Mouse (Mus musculus): ENCODE results near the gene Unc13b.
A peak's percentile ranks its signal among the peaks of the same experiment; 100 is the strongest.
"Not testable (repeated sequence)": the region's sequence is repeated elsewhere in the genome, so short reads cannot be mapped to it uniquely, and the experiment has no call there.

The Unc13b gene

DNA sequence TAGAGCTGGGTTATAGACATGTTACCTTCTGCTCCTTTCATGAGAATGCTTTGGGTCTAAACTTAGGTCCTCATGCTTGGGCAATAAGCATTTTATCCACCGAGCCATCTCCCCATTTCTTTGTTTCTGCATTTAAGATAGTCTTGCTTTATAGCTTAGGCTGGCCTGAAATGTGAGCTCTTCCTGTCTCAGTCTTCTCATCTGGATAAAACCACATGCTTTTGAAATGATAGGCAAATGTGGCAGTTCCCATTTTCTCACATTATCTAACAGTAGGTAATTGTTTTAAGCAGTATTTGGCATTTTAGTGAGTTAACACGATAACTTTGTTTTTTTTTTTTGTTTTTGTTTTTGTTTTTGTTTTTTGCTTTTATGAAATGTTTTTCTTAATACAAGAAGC, 31.2 kb downstream of the Unc13b start:
- no peak for DNase-seq (ENCODE audit: extremely low read depth, low read depth)

DNA sequence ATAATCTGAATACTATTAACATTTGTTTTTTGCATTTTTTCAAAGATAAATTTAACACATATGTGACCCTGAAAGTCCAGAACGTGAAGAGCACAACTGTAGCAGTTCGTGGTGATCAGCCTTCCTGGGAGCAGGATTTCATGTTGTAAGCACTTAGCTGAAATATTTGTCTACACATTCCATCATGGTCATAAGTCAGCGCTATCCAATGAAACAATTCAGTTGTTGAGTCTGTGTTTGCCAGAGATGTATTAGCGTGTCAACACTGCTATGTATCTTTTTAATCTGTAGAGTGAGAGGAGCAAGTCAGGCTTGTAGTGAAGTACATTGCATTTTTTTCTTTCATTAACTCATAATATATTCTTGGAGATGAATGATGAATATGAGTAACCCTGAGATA, 32.4 kb downstream of the Unc13b start:
- DNase-seq (ENCODE audit: extremely low read depth, low read depth) = no peak

GRCm38 (mm10) chr4:43113491-43113890, 54.7 kb downstream of the Unc13b start:
- peak; percentile 41 for DNase-seq (ENCODE audit: extremely low read depth, low read depth)

DNA sequence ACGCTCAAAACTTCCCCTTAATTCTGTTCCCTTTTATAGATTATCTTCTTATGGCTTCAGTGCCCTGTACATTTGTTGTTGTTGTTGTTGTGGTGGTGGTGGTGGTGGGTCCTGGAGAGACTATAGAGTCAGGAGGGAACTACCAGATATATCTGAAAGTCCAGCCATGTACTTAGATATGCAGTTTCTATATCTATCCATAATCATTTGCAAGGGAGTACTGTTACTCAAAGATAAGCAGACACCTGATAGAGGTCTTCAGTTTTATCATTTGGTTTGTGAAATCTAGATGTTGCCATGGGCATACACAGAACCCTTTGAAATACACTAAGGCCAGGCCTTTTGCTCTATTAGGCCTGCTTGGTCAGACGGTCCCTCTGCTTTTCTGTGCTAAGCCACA, 55.8 kb downstream of the Unc13b start:
- no peak for DNase-seq (ENCODE audit: extremely low read depth, low read depth)

DNA sequence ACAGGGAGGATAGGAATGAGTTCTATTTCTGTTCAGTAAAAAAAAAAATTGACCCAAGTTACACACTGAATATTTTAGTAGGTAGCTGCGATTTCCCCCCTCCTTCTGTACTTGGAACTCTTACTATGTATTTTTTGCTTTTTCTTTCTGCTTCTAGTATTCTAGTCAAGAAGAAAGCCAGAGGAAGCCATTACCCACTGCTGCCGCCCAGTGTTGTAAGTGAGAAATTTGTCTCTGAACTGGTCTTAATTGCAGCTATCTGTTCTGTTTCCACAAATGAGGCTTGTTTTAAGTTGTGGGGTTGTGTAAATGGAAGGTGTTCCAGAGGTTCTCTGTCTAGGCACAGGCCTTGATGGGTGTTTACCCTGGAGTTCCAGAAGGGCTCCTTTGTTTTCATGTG, 56.2 kb downstream of the Unc13b start:
- DNase-seq (ENCODE audit: extremely low read depth, low read depth) = peak; percentile 41

GRCm38 (mm10) chr4:43116249-43116648, 57.5 kb downstream of the Unc13b start:
- no peak for DNase-seq (ENCODE audit: extremely low read depth, low read depth)

- DNase-seq (ENCODE audit: extremely low read depth, low read depth) = no peak
Observed at GRCm38 (mm10) chr4:43129750-43130149, 71.0 kb downstream of the Unc13b start.

GRCm38 (mm10) chr4:43142610-43143009, 83.9 kb downstream of the Unc13b start:
- no peak for DNase-seq (ENCODE audit: extremely low read depth, low read depth)

DNA sequence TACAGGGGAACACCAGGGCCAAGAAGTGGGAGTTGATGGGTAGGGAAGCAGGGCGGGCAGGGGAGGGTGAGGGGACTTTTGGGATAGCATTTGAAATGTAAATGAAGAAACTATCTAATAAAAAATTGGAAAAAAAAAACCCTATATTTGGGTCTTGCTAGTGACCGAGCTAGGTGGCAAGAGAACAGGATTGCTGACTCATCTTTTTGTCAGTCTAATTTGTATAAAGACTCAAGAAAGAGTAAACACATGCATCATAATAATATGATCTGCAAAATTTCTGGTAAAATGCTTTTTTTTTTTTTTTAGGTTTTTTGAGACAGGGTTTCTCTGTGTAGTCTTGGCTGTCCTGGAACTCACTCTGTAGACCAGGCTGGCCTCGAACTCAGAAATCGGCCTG, 93.7 kb downstream of the Unc13b start:
- not testable (repeated sequence) for DNase-seq (ENCODE audit: extremely low read depth, low read depth)

DNA sequence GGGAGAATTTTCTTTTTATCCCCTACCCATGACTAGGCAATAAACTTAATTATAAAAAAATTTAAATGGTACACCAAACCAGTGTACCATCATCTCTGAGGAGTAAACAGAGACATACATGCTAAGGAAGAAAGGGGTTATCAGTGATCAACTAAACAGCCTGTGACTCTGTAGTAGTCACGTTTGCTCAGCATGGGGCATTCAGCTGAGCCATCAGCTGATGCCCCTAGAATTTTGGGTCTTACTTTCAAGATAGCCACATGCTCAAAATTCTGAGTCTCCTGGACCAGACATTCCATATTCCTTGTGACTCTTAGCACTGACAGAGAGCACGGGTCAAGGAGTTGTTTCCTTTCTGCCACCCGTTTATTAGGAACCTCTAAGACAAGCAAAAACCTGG, 101.3 kb downstream of the Unc13b start:
- no peak for DNase-seq (ENCODE audit: extremely low read depth, low read depth)

GRCm38 (mm10) chr4:43161124-43161657, 102.4 kb downstream of the Unc13b start:
- DNase-seq (ENCODE audit: extremely low read depth, low read depth) = no peak

- peak; percentile 19 for DNase-seq (ENCODE audit: extremely low read depth, low read depth)
Observed at GRCm38 (mm10) chr4:43163205-43163604, 104.5 kb downstream of the Unc13b start.

- peak; percentile 53 for DNase-seq (ENCODE audit: extremely low read depth, low read depth)
Observed at GRCm38 (mm10) chr4:43165403-43166005, 106.8 kb downstream of the Unc13b start.

- DNase-seq (ENCODE audit: extremely low read depth, low read depth) = no peak
Observed at GRCm38 (mm10) chr4:43170028-43170427, 111.3 kb downstream of the Unc13b start.

- no peak for DNase-seq (ENCODE audit: extremely low read depth, low read depth)
Observed at GRCm38 (mm10) chr4:43177126-43177525, 118.4 kb downstream of the Unc13b start.

- no peak for DNase-seq (ENCODE audit: extremely low read depth, low read depth)
Observed at GRCm38 (mm10) chr4:43182474-43183168, 123.9 kb downstream of the Unc13b start.

GRCm38 (mm10) chr4:43187439-43187838, 128.7 kb downstream of the Unc13b start:
- no peak for DNase-seq (ENCODE audit: extremely low read depth, low read depth)

DNA sequence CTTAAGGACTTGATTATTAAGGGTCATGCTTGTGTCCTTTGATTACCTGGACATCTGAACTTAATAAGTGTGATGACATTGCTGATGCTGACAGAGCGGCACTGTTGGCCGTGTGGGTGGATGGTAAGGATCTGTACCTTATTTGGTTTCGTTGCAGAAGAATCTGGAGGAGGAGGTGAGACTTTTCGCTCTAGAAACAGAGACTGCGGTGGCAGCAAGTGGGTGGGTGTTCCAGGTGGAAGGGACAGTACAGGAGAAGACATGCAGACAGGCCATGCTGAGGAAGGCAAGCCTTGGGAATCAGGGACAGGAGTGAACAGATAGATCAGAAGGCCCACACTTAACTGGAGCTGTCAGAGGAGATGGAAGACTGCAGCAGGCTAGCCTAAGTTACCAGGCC, 130.6 kb downstream of the Unc13b start:
- DNase-seq (ENCODE audit: extremely low read depth, low read depth) = no peak

GRCm38 (mm10) chr4:43204946-43205345, 146.2 kb downstream of the Unc13b start:
- DNase-seq (ENCODE audit: extremely low read depth, low read depth) = no peak

DNA sequence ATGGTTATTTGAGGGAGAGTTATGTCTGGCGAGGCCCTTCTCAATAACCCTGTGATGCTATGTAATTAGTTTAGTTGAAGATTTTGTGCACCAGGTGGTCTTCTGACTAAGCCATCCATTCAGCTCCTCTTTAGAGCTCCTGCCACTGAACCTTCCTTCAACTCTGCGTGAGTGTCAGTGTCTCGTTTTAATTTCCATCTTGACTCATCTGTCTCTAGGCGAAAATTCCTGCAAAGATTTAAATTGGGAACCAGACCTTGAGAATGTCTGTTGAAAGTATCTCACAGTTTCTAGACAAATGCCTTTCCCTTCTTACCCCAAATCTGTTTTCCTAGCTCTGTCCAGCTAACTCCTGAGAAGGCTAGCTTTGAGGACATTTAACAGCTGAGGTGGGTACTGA, 146.8 kb downstream of the Unc13b start:
- no peak for DNase-seq (ENCODE audit: extremely low read depth, low read depth)

- no peak for DNase-seq (ENCODE audit: extremely low read depth, low read depth)
Observed at GRCm38 (mm10) chr4:43206989-43207388, 148.2 kb downstream of the Unc13b start.

- DNase-seq (ENCODE audit: extremely low read depth, low read depth) = no peak
Observed at GRCm38 (mm10) chr4:43209081-43209579, 150.4 kb downstream of the Unc13b start.

- DNase-seq (ENCODE audit: extremely low read depth, low read depth) = no peak
Observed at GRCm38 (mm10) chr4:43209673-43210072, 150.9 kb downstream of the Unc13b start.
